Mouse (Mus musculus) myocyte (in vitro differentiated cells): ENCODE results near the gene Has3. TPM values are rescaled to one million over a fixed set of nuclear protein-coding genes. Genes with fewer than 3 reads are reported as not detected.
"Not testable (repeated sequence)": the region's sequence is repeated elsewhere in the genome, so short reads cannot be mapped to it uniquely, and the experiment has no call there.

Experiments
- H3K27me3 ChIP-seq: one replicate; pipeline ENCODE4 v1.6.1; 2011; ENCODE audit not compliant: control insufficient read depth, insufficient read depth, insufficient read length
- H3K36me3 ChIP-seq: one replicate; pipeline ENCODE4 v1.6.1; 2011; ENCODE audit not compliant: control insufficient read depth, insufficient read depth
- H3K4me2 ChIP-seq: one replicate; pipeline ENCODE4 v1.6.1; 2011; ENCODE audit warnings: low read depth, control low read depth
- H3K4me3 ChIP-seq: one replicate; pipeline ENCODE4 v1.5.1; 2011; ENCODE audit warnings: mild to moderate bottlenecking, control low read depth, moderate library complexity
- H3K79me2 ChIP-seq: one replicate; pipeline ENCODE4 v1.6.1; 2011; ENCODE audit not compliant: control insufficient read depth, insufficient read depth
- H3ac ChIP-seq: one replicate; pipeline ENCODE4 v1.6.1; 2011; ENCODE audit not compliant: control insufficient read depth, insufficient read length
- CEBPB ChIP-seq: IDR thresholded peaks from 2 replicates; pipeline ENCODE4 v1.6.1; 2011; ENCODE audit warnings: mild to moderate bottlenecking, moderate library complexity; ENCODE audit not compliant: poor library complexity, insufficient read depth, severe bottlenecking
- E2F4 ChIP-seq: IDR thresholded peaks from one replicate; pipeline ENCODE4 v1.6.1; 2011; ENCODE audit warnings: mild to moderate bottlenecking, control low read depth, moderate library complexity; ENCODE audit not compliant: insufficient read depth
- MAX ChIP-seq: IDR thresholded peaks from one replicate; pipeline ENCODE4 v1.6.1; 2011; ENCODE audit warnings: low read depth, mild to moderate bottlenecking, control low read depth
- MYOD1 ChIP-seq, 3 experiments: IDR thresholded peaks; one replicate each; pipeline ENCODE4 v1.6.1; 2011; ENCODE audit warnings: control low read depth in 2 of 3, low read depth in 2 of 3, mild to moderate bottlenecking in 2 of 3, moderate library complexity in 1 of 3; ENCODE audit not compliant: insufficient read length in 2 of 3, control insufficient read depth in 1 of 3
- MYOG ChIP-seq, 3 experiments: IDR thresholded peaks; one replicate each; pipeline ENCODE4 v1.6.1; 2011; ENCODE audit warnings: control low read depth in 2 of 3, low read depth in 2 of 3, mild to moderate bottlenecking in 2 of 3; ENCODE audit not compliant: insufficient read length in 2 of 3, control insufficient read depth in 1 of 3, insufficient read depth in 1 of 3
- POLR2A ChIP-seq: IDR thresholded peaks from one replicate; pipeline ENCODE4 v1.6.1; 2011; ENCODE audit warnings: low read depth, mild to moderate bottlenecking, control low read depth, moderate library complexity; ENCODE audit not compliant: insufficient read length
- POLR2AphosphoS2 ChIP-seq: IDR thresholded peaks from one replicate; pipeline ENCODE4 v1.6.1; 2011; ENCODE audit warnings: low read depth, control low read depth; ENCODE audit not compliant: insufficient read length
- REST ChIP-seq: IDR thresholded peaks from one replicate; pipeline ENCODE4 v1.6.1; 2011; ENCODE audit warnings: mild to moderate bottlenecking, control low read depth, moderate library complexity; ENCODE audit not compliant: insufficient read depth, insufficient read length
- SRF ChIP-seq: IDR thresholded peaks from one replicate; pipeline ENCODE4 v1.6.1; 2011; ENCODE audit warnings: low read depth; ENCODE audit not compliant: control insufficient read depth, insufficient read length
- TCF12 ChIP-seq: IDR thresholded peaks from one replicate; pipeline ENCODE4 v1.6.1; 2011; ENCODE audit warnings: mild to moderate bottlenecking, control low read depth; ENCODE audit not compliant: poor library complexity, insufficient read depth, severe bottlenecking
- TCF3 ChIP-seq: IDR thresholded peaks from one replicate; pipeline ENCODE4 v1.6.1; 2011; ENCODE audit warnings: low read depth, control low read depth; ENCODE audit not compliant: insufficient read length
- USF1 ChIP-seq: IDR thresholded peaks from one replicate; pipeline ENCODE4 v1.6.1; 2011; ENCODE audit warnings: low read depth, mild to moderate bottlenecking, control low read depth, moderate library complexity
- polyA plus RNA-seq: library from polyadenylated mRNA; unstranded; fragments of >200 nt; fragmentation: generic; extraction: Trizol; gene quantifications from one replicate; pipeline ENCODE4 v1.2.1, GENCODE M21; 2012; ENCODE audit warnings: missing spikeins

Gene Has3
- polyA plus RNA-seq, 1 experiment: 0.12 TPM

GRCm38 (mm10) chr8:106924904-106925349 is 54.9 kb downstream of the Has3 start:
- Histone ChIP-seq H3ac (no peak overlapping the region), H3K79me2 (no peaks in the 10 kb centered on the region), H3K4me2 (no peak overlapping the region), H3K36me3 (peaks cover 16% of the 10 kb centered on the region), H3K27me3 (no peaks in the 10 kb centered on the region), H3K4me3 (no peak overlapping the region)
- TF ChIP-seq USF1: no peak
- no peak for TF ChIP-seq REST
- TF ChIP-seq SRF: no peak
- TF ChIP-seq E2F4: no peak
- TF ChIP-seq MAX: no peak
- no peak for TF ChIP-seq POLR2AphosphoS2
- no peak for TF ChIP-seq MYOD1 (IDR thresholded peaks at IDR 0.05; ENCODE audit: control insufficient read depth in 1 of 3, insufficient read length in 2 of 3, low read depth in 2 of 3)
- TF ChIP-seq CEBPB: no peak
- TF ChIP-seq TCF12: no peak
- no peak for TF ChIP-seq MYOG (IDR thresholded peaks at IDR 0.05; ENCODE audit: control insufficient read depth in 1 of 3, insufficient read depth in 1 of 3, insufficient read length in 2 of 3, low read depth in 2 of 3)
- no peak for TF ChIP-seq TCF3
- TF ChIP-seq POLR2A: no peak

GRCm38 (mm10) chr8:106925446-106925845 is 55.4 kb downstream of the Has3 start:
- no peak overlapping the region for H3K4me3 ChIP-seq
- H3K4me2 ChIP-seq: no peak overlapping the region
- no peaks in the 10 kb centered on the region for H3K79me2 ChIP-seq
- peaks cover 12% of the 10 kb centered on the region for H3K36me3 ChIP-seq
- no peak overlapping the region for H3ac ChIP-seq
- TF ChIP-seq POLR2AphosphoS2 (no peak), SRF (no peak), TCF12 (no peak), E2F4 (no peak), REST (no peak), MYOD1 (IDR thresholded peaks at IDR 0.05; ENCODE audit: control insufficient read depth in 1 of 3, insufficient read length in 2 of 3, low read depth in 2 of 3) (no peak), USF1 (no peak), MAX (no peak), POLR2A (no peak), MYOG (IDR thresholded peaks at IDR 0.05; ENCODE audit: control insufficient read depth in 1 of 3, insufficient read depth in 1 of 3, insufficient read length in 2 of 3, low read depth in 2 of 3) (no peak), CEBPB (no peak), TCF3 (no peak)
- H3K27me3 ChIP-seq: no peaks in the 10 kb centered on the region

GRCm38 (mm10) chr8:106927247-106927646 is 57.2 kb downstream of the Has3 start:
- no peak for TF ChIP-seq E2F4
- no peak for TF ChIP-seq MYOD1 (IDR thresholded peaks at IDR 0.05; ENCODE audit: control insufficient read depth in 1 of 3, insufficient read length in 2 of 3, low read depth in 2 of 3)
- no peak for TF ChIP-seq USF1
- no peak for TF ChIP-seq REST
- TF ChIP-seq POLR2AphosphoS2: no peak
- TF ChIP-seq MYOG (IDR thresholded peaks at IDR 0.05; ENCODE audit: control insufficient read depth in 1 of 3, insufficient read depth in 1 of 3, insufficient read length in 2 of 3, low read depth in 2 of 3): no peak
- TF ChIP-seq TCF3: no peak
- no peak for TF ChIP-seq SRF
- no peak for TF ChIP-seq TCF12
- TF ChIP-seq POLR2A: no peak
- no peak for TF ChIP-seq MAX
- no peak for TF ChIP-seq CEBPB
- Histone ChIP-seq H3K27me3 (no peaks in the 10 kb centered on the region), H3K36me3 (peaks cover 9% of the 10 kb centered on the region), H3K79me2 (no peaks in the 10 kb centered on the region), H3K4me3 (no peak overlapping the region), H3ac (no peak overlapping the region), H3K4me2 (no peak overlapping the region)

GRCm38 (mm10) chr8:106928182-106928581 is 58.1 kb downstream of the Has3 start:
- H3K4me3 ChIP-seq, H3K4me2 ChIP-seq, H3ac ChIP-seq, H3K79me2 ChIP-seq, H3K36me3 ChIP-seq, H3K27me3 ChIP-seq: not testable (repeated sequence)

GRCm38 (mm10) chr8:106929155-106929913 is 59.3 kb downstream of the Has3 start:
- no peaks in the 10 kb centered on the region for H3K27me3 ChIP-seq
- TF ChIP-seq CEBPB: 0 out of 2 replicates have a peak, but pooled peaks have one; percentile 20
- no peak for TF ChIP-seq TCF3
- no peak overlapping the region for H3K4me3 ChIP-seq
- H3ac ChIP-seq: no peak overlapping the region
- no peaks in the 10 kb centered on the region for H3K79me2 ChIP-seq
- H3K36me3 ChIP-seq: no peaks in the 10 kb centered on the region
- H3K4me2 ChIP-seq: no peak overlapping the region
